Mouse (Mus musculus) CD4-positive, CD25-positive, alpha-beta regulatory T cell, adult 2 months (primary cell): ENCODE results near the gene 1110057P08Rik.
"Not testable (repeated sequence)": the region's sequence is repeated elsewhere in the genome, so short reads cannot be mapped to it uniquely, and the experiment has no call there.

Experiments used
- DNase-seq: peaks from one replicate; pipeline ENCODE4 v3.0.0-alpha.2; 2012; ENCODE audit warnings: low read depth, low spot score

1110057P08Rik gene

DNA sequence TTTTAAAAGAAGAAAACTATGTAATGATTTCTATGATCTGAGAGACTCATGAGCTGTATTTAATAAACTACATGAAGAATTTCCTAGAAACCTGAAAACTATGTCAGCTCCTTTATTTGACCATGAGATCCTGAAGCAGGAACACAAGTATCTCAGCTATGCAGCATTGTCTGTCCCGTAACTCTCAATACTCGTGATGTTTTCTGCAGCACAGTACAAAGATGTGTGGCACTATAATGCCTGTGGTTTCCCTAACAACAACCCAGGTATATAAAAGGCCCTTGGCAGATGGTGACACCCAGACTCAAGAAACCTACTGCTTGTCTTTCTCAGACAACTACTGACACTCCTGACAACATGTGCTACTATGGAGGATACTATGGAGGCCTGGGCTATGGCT is at the start of gene 1110057P08Rik:
TSS of gene 1110057P08Rik (plus strand) at position 301 of the 400 bp plus-strand sequence.
- DNase-seq, result no peak

GRCm38 (mm10) chr16:89140551-89140950 is 34.0 kb upstream of the 1110057P08Rik start, which contains the start of gene Gm6358:
Gene Gm6358, plus strand, starts transcription at chr16:89140851.
- DNase-seq, result no peak

DNA sequence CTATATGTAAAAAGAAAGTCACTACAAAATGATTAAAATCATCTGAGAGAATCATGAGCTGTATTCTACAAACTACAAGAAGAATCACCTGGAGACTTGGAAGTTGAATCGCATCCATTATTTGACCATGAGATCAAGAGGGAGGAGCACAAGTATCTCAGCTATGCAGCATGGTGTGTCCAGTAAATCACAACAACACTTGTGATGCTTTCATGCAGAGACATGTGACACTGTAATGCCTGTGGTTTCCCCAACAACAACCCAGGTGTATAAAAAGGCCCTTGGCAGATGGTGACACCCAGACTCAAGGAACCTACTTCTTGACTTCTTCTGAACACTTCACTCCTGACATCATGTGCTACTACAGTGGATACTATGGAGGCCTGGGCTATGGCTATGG is 23.7 kb upstream of the 1110057P08Rik start, which contains the start of gene Gm10061:
TSS of gene Gm10061 (plus strand) at position 301 of the 400 bp plus-strand sequence.
- DNase-seq, result no peak

- DNase-seq, result no peak
Observed at GRCm38 (mm10) chr16:89157652-89158051, 16.9 kb upstream of the 1110057P08Rik start, which contains the start of gene Gm9789. Gene Gm9789, plus strand, starts transcription at chr16:89157952.

DNA sequence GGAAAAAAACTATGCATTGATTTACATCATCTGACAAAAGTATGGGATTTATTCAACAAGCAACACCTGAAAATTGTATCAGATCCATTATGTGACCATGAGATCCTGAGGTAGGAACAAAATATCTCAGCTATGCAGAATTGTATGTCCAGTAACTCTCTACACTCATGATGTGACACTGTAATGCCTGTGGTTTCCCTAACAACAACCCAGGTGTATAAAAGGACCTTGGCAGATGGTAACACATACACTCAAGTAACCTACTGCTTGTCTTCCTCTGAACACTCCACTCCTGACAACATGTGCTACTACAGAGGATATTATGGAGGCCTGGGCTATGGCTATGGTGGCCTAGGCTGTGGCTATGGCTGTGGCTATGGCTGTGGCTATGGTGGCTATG is 5.3 kb upstream of the 1110057P08Rik start, which contains the start of gene Gm7735:
TSS of gene Gm7735 (plus strand) at position 301 of the 400 bp plus-strand sequence.
- not testable (repeated sequence) for DNase-seq

DNA sequence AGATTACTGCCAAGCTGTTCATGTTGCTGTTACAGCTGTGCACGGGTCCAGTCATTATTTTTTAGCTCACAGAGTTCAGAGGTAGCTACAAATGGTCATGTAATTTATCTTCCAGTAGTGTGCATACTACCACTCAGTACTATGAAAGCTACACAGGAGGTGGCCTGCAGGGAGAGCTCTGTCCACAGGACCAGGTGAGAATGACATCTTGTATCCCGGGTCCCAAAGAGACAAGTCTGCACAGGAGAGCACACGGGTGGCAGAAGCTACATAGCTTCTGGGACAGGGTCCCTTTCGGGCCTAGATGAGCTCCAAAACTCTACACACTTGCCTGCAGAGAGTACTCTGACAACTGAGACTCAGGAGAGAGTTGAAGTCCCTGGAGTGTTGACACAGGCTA is 14.1 kb downstream of the 1110057P08Rik start:
- DNase-seq, result no peak

DNA sequence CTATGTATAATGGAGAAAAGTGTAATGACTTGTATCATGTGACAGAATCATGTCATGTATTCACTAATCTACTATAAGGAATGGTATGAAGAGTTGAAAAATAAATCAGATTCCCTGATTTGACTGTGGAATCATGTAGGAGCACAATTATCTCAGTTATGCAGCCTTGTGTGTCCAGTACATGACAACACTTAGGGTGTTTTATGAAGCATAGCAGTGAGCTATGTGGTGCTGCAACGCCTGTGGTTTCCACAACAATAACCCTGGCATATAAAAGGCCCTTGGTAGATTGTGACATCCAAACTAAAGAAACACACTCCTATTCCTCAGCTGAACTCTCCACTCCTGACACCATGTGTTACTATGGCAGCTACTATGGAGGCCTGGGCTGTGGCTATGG is 31.0 kb downstream of the 1110057P08Rik start, which contains the start of gene Krtap20-2:
TSS of gene Krtap20-2 (plus strand) at position 301 of the 400 bp plus-strand sequence.
- DNase-seq, result no peak
